Mouse (Mus musculus): Measurements from ENCODE around the gene Ctsw.

Ctsw gene

DNA sequence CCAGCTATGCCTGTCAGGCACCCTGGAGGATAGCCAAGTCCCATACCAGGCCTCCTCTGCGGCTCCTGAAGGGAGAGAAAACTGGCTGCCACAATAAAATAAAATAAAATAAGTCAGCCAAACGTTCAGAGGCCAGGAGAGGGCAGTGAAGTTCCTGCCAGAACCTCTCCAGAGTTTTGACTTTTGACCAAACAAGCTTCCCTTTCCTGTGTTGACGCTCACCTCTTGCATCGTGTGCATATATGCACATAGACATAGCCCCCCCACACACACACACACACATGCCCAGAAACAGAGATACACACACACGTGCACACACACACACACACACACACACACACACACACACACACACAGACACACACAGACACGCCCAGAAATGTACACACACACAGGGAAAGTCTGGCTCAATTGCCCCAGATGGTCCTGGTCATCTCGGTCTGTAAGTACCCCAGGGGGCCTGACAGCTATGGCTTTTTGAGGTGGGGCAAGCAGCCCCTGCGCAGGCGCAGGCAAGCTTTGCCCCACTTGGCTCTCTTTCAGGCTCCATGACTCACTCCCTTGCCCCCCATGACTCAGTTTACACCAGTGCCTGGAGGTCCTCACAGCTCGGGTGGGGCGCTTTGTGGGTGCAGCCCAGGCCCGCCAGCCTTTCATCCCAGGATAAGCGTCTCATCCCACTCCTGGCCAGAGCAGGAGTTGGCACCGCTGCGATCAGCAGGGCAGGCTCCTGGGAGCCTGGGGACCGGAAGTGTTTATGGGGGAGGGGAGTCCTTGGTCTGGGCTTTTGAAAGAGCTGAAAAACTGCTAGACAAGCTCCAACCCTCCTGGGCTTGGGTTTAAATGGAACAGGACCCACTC is 35.1 kb downstream of the Ctsw start:
- in situ Hi-C loops (cut with MboI; ENCODE audit: low sequenced_read_pairs) = no loop called here

DNA sequence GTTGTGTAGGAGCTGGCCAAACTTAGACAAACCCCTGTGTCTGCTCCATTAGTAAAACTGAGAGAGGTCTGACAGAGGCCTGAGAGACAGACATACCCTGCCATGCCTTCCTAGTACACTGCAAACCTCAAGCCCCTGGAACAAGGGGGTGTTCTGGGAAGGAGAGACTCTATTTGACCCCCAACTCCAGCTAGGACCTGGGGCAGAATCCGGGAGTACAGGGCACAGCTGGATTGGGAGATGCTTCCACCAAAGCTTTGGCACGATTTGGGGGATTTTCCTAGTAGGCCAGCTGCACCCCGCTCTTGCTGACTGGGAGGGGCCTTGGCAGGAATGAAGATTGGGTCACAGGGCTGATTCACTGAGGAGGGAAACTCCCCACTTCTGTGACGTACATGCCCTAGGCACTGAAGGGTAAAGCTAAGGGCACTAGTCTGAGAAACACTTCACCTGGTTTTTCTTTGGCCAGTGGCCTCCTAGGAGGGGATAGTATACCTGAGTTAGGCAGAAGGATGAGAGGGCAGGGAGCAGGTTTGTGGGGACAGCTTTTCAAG is 36.3 kb downstream of the Ctsw start:
- in situ Hi-C loops (cut with MboI; ENCODE audit: low sequenced_read_pairs) = no loop called here

DNA sequence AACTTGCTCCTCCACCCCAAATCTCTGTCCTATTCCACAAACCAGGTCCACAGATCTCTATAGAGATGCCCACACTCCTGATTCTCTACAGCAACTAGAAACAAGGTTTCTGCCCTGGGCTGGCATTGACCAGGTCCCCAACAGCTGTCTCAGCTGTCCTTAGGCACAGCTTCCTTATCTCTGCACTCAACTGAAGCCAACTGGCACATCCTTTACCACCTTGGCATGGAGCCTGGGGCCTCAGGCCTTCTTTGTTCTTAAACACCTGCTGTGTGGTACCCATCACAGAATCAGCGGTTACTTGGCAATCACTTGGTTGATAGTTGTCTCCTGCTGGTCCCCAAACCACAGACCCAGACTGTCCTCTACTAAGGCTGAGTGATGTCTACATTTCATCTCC is 37.9 kb downstream of the Ctsw start:
- in situ Hi-C loops (cut with MboI; ENCODE audit: low sequenced_read_pairs) = no loop called here

GRCm38 (mm10) chr19:5429806-5430205 is 38.5 kb downstream of the Ctsw start:
- in situ Hi-C loops (cut with MboI; ENCODE audit: low sequenced_read_pairs) = no loop called here

GRCm38 (mm10) chr19:5429219-5429618 is 39.1 kb downstream of the Ctsw start:
- in situ Hi-C loops (cut with MboI; ENCODE audit: low sequenced_read_pairs) = no loop called here

DNA sequence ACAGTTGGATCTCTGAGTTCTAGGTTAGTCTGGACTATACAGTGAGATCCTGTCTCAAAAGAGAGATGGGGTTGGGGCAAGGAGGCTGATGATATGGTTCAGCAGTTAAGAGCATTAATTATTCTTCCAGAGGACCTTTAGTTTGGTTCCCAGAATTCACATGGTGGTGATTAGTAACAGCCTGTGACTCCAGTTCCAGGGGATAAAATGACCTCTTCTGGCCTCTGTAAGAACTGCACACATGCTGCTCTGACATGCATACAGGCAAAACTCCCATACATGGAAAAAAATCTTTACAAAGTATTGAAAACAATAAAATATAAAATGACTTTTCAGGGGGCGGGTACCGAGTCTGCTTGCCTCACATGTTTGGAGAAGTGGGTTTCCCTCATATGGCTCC is 40.2 kb downstream of the Ctsw start:
- in situ Hi-C loops (cut with MboI; ENCODE audit: low sequenced_read_pairs) = no loop called here

- in situ Hi-C loops (cut with MboI; ENCODE audit: low sequenced_read_pairs) = no loop called here
Observed at GRCm38 (mm10) chr19:5426640-5427290, 41.5 kb downstream of the Ctsw start.

GRCm38 (mm10) chr19:5425906-5426565 is 42.3 kb downstream of the Ctsw start:
- in situ Hi-C loops (cut with MboI; ENCODE audit: low sequenced_read_pairs) = no loop called here

GRCm38 (mm10) chr19:5424782-5425741 is 43.2 kb downstream of the Ctsw start, which contains the start of the genes Drap1 and AI837181:
Gene Drap1, minus strand, starts transcription at chr19:5424979.
Gene AI837181, plus strand, starts transcription at chr19:5425144.
- in situ Hi-C loops (cut with MboI; ENCODE audit: low sequenced_read_pairs) = no loop called here

GRCm38 (mm10) chr19:5424092-5424781 is 44.1 kb downstream of the Ctsw start:
- in situ Hi-C loops (cut with MboI; ENCODE audit: low sequenced_read_pairs) = no loop called here

GRCm38 (mm10) chr19:5423561-5423960 is 44.7 kb downstream of the Ctsw start:
- in situ Hi-C loops (cut with MboI; ENCODE audit: low sequenced_read_pairs) = no loop called here

GRCm38 (mm10) chr19:5422895-5423443 is 45.3 kb downstream of the Ctsw start:
- in situ Hi-C loops (cut with MboI; ENCODE audit: low sequenced_read_pairs) = no loop called here

DNA sequence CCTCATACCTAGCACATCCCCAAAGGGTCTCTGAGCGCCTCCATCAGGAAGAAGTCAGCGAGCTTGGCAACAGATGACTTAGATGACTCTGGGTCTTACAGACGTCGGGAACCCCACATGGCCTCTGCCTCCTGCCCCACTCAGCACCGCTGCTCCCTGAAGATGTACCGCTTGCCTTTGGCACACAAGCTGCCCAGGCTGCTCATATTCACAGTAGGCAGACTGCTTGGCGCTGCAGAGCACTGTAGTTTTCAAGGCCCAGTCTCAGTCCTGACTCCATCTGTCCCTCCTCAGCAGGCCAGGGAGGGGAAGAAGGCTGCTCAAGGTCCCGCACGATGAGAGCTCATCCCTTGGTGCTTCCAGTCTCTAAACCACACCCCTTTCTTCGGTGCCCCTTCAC is 46.0 kb downstream of the Ctsw start:
- in situ Hi-C loops (cut with MboI; ENCODE audit: low sequenced_read_pairs) = no loop called here

GRCm38 (mm10) chr19:5421784-5422183 is 46.5 kb downstream of the Ctsw start:
- in situ Hi-C loops (cut with MboI; ENCODE audit: low sequenced_read_pairs) = no loop called here

DNA sequence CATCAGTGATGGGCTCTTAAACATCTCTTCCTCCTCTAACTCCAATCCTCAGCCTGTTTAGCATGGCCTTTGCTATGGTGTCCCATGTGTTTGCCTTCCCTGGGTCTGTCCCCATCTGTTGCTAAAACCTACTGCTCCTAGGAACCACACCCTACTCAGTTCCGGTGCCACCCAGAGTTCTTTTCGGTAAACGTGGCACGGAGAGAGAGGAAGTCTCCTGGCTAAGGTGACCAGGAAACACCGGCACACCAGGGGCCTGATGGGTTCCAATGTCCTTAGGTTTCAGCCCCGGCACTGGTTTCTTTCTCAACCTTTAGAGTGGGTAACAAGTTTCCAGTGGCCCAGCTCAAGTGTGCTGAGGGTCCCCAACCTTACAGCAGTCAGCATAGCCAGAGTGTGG is 47.7 kb downstream of the Ctsw start:
- in situ Hi-C loops (cut with MboI; ENCODE audit: low sequenced_read_pairs) = no loop called here

DNA sequence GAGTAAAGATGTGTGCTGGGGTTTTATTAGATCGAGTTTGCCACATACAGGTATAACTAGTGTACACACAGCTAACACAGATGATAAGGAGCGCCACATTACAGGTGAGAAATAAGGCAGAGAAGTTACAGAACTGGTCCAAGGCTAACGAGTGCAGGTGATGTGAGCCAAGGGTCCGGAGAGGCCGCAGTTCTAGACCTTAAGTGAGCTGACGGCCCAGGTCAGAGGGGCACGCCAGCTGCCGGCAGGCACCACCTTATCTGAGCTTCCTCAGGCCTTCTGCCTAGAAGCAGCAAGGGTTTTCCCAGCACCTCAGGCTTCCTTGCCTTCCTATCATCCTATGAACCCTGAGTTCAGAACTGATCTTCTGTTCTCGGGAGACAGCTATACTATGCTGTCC is 48.7 kb downstream of the Ctsw start:
- in situ Hi-C loops (cut with MboI; ENCODE audit: low sequenced_read_pairs) = no loop called here

- in situ Hi-C loops (cut with MboI; ENCODE audit: low sequenced_read_pairs) = no loop called here
Observed at GRCm38 (mm10) chr19:5418750-5419466, 49.4 kb downstream of the Ctsw start.
